Mouse (Mus musculus) brain, embryonic 14.5 days (tissue): ENCODE results near the gene Sipa1l2.

ENCODE experiments used
- CTCF ChIP-seq: fragments of 200-500 bp; IDR thresholded peaks from 2 replicates; pipeline ENCODE4 v1.5.1; 2012; ENCODE audit warnings: inconsistent platforms, mild to moderate bottlenecking, moderate library complexity, borderline replicate concordance; ENCODE audit not compliant: insufficient read depth, insufficient read length; ENCODE audit errors: extremely low read depth
- POLR2A ChIP-seq: fragments of 200-500 bp; IDR thresholded peaks from 2 replicates; pipeline ENCODE4 v1.6.1; 2012; ENCODE audit warnings: mild to moderate bottlenecking, inconsistent platforms, borderline replicate concordance; ENCODE audit not compliant: poor library complexity, insufficient read depth, insufficient read length, severe bottlenecking; ENCODE audit errors: extremely low read depth

DNA sequence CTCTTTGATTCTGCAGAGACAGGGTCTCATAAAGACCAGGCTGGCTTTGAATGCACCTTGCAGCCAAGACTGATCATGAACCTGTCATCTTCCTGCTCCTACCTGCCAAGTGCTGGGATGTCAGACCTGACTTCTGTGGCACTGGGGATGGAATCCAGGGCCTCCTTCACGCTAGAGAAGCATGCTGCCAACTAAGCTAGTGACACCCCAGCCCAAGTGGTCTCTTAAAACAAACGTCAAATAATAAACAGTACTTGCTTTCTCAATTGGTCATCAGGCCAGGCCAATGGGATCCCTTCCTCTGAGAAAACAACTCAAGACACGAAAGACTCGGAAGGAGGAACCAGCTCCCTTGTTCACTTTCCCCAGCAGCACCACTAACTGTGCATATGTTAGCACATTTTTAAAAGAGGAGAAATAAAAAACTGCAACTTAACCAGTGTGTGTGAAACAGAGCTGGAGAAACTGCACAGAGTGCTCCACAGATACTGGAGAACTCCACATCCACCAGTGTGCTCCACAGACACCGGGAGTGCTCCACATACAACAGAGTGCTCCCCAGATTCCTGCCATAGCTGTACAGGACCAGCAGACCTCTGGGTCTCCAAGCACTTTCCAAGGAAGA is 56.3 kb downstream of the Sipa1l2 start:
- no peak for TF ChIP-seq CTCF
- TF ChIP-seq POLR2A: no peak
